Mouse (Mus musculus) lung, adult 2 months (tissue): ENCODE measurements around the gene Tmprss13.

ENCODE experiments used
- CTCF ChIP-seq: fragments of 200-500 bp; IDR thresholded peaks from 2 replicates; pipeline ENCODE4 v1.5.1; 2011; ENCODE audit warnings: mild to moderate bottlenecking, low read length, control low read depth; ENCODE audit not compliant: insufficient read depth
- POLR2A ChIP-seq: fragments of 200-500 bp; IDR thresholded peaks from 2 replicates; pipeline ENCODE4 v1.6.1; 2011; ENCODE audit warnings: low read depth, mild to moderate bottlenecking, control low read depth, low read length, borderline replicate concordance; ENCODE audit errors: extremely low read depth

- TF ChIP-seq POLR2A (no peak), CTCF (no peak)
Measured at GRCm38 (mm10) chr9:45358356-45358755, 39.5 kb downstream of the Tmprss13 start.
